Mouse (Mus musculus) adrenal gland, postnatal 10 days (tissue): ENCODE measurements around the gene Afg3l1. TPM values are rescaled to one million over a fixed set of nuclear protein-coding genes. Genes with fewer than 3 reads are reported as not detected.
"Not testable (repeated sequence)": the region's sequence is repeated elsewhere in the genome, so short reads cannot be mapped to it uniquely, and the experiment has no call there.

Experiments
- DNase-seq: peaks from one replicate; pipeline ENCODE4 v3.0.0; 2021; ENCODE audit warnings: mixed read lengths
- total RNA-seq, 2 experiments: library from RNA; stranded (reverse); gene quantifications; 2 replicates each; pipeline ENCODE4 v1.2.3; 2021

Gene Afg3l1
- total RNA-seq, 2 experiments from 2014 or later = 66.9 to 70.8 TPM

GRCm38 (mm10) chr8:123515540-123515897 lies 37.8 kb downstream of the Afg3l1 start:
- DNase-seq = no peak

- DNase-seq = peak; percentile 79
These were observed 38.9 kb downstream of the Afg3l1 start for GRCm38 (mm10) chr8:123516596-123516995.

DNA sequence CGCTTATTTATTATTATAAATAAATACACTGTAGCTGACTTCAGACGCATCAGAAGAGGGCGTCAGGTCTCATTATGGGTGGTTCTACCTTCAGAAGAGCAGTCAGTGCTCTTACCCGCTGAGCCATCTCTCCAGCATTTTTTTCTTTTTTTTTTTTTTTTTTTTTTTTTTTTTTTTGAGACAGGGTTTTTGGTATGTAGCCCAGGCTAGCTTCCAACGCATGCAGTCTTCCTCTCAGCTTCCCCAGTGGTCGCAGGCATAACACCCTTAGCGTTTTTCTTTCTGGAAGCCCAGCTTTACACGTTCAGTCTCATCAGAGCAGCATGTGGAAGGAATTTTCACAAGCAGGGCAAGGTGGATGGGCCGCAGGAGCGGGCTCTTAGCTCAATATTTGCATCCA lies 40.5 kb downstream of the Afg3l1 start:
- no peak for DNase-seq

GRCm38 (mm10) chr8:123518667-123519066 lies 41.0 kb downstream of the Afg3l1 start, which contains the start of gene Gas8:
TSS of gene Gas8 (plus strand) at chr8:123518834.
- DNase-seq = peak; percentile 91

- DNase-seq = not testable (repeated sequence)
These were observed 42.3 kb downstream of the Afg3l1 start for GRCm38 (mm10) chr8:123520048-123520447.

DNA sequence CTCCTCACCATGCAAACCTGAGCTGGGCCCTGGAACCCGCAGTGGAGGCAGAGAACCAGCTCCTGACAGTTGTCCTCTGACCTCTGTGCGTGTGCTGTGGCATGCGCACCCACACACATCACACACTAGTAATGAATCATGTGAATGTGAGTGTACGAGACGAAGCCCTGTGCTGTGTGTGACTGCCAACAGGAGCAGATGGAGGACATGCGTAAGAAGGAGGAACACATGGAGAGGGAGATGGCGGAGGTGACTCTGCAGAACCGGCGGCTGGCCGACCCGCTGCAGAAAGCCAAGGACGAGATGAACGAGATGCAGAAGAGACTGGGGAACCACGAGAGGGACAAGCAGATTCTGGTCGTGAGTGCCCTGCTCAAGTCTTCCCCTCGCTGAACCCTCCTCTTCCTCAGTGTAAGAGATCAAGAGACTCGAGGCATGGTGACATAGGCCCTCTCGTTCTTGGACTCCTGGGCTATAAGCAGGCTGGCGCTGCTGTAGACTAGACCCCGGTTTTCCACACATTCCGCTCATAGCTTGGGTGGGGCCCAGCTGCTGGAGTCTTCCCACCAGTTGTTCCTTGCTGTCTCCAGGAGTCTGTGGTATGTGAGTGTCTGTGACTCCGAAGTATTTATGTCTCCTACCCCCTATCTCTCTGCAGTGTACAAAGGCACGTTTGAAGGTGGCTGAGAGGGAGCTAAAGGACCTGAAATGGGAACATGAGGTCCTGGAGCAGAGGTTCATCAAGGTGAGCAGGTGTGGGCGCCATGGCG lies 50.2 kb downstream of the Afg3l1 start:
- no peak for DNase-seq

- DNase-seq = no peak
These were observed 58.7 kb downstream of the Afg3l1 start for GRCm38 (mm10) chr8:123536242-123536989.

DNA sequence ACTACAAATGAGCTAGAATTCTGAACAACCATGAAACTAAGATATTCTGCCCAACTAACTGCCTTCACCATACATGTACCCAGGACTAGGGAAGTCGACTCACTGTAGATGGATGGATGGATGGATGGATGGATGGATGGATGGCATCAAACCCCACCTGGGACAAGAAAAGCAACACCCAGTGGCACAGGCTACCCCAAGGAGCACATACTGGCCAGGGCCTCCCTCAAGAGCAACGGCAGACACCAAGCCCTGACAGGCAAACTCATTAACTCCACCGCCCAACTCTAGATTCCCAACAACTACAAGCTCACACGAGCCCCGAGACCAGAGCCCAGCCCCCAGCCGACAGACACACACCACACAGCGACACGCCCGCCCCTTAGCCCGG lies 59.3 kb downstream of the Afg3l1 start:
- DNase-seq = no peak

DNA sequence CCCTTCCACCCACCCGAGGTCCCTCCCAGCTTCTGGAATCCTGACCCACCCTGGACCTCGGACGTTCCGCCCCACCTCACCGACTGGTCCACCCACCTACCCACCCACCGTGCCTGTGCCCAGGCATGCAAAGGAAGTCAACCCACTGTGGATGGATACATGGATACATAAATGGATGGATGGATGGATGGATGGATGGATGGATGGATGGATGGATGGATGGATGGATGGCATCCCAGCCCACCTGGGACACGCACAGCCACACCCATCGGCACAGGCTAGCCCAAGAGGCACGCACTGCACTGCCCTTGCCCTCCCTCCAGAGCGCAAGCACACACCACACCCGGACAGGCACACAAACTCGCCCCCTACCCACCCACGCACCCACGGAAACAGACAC lies 59.9 kb downstream of the Afg3l1 start:
- not testable (repeated sequence) for DNase-seq

Other genes starting within 250 kb of the Afg3l1 start
- 10 to 100 TPM in 1 of 2 experiments, 1 to 10 TPM in 1; 9.5 to 16.7 TPM for gene Spata2l, start 241.7 kb upstream of the Afg3l1 start, total RNA-seq
- 10 to 100 TPM; 17.0 to 21.3 TPM for gene Zfp276, start 223.7 kb upstream of the Afg3l1 start, total RNA-seq
- gene Vps9d1, start 223.6 kb upstream of the Afg3l1 start, total RNA-seq = 10 to 100 TPM; 23.1 to 26.7 TPM
- gene Fanca, start 159.3 kb upstream of the Afg3l1 start, total RNA-seq = 10 to 100 TPM in 1 of 2 experiments, 1 to 10 TPM in 1; 7.7 to 10.6 TPM
- 1 to 10 TPM; 2.0 to 2.5 TPM for gene Spire2, start 145.2 kb upstream of the Afg3l1 start, total RNA-seq
- 100 to 1,000 TPM; 177 TPM for gene Tcf25, start 104.2 kb upstream of the Afg3l1 start, total RNA-seq
- not detected for gene Mc1r, start 70.8 kb upstream of the Afg3l1 start, total RNA-seq
- gene Tubb3, start 66.5 kb upstream of the Afg3l1 start, total RNA-seq = 10 to 100 TPM; 29.3 to 74.9 TPM
- gene Def8, start 54.4 kb upstream of the Afg3l1 start, total RNA-seq = 10 to 100 TPM; 33.2 to 40.3 TPM
- under 1 TPM; 0.60 to 0.73 TPM for gene Dbndd1, start 37.6 kb downstream of the Afg3l1 start, total RNA-seq
- 10 to 100 TPM; 11.0 to 12.9 TPM for gene Gas8, start 40.9 kb downstream of the Afg3l1 start, total RNA-seq
- gene Rhou, start 176.0 kb downstream of the Afg3l1 start, total RNA-seq = 10 to 100 TPM; 42.8 to 48.5 TPM